Mouse (Mus musculus): ENCODE measurements at regions not wholly inside any gene's neighbourhood (a gene's known extent, or its start where the extent isn't known, plus 50 kb on each side); places are given as distances from the start of the nearest gene placed in this dataset.

DNA sequence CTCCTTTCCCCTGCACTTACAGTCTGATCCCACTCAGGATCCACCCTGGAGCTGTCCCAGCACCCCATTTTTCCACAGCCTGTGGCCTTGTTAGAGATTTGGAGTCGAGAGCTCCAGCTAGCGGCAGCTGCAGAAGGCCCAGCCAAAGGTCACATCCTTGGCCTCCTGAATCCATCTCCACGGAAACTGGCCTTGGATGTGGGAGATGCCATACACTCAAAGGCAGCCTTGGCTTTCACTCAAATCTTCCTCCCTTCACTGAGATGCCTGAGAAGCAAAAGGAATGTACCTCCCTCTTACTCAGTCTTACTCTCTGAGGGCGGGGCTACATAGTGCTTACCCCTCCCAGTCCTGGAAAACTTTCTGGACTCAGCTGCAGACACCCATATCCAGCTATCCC, 56.2 kb upstream of the Ky start:
- dilution Hi-C loops (cut with MboI; ENCODE audit: extremely low pct_ligation_motif_present, extremely low pct_unique_long_range_greater_than_20kb, low sequenced_read_pairs) (no loop called here), in situ Hi-C loops (cut with MboI; ENCODE audit: low pct_ligation_motif_present, low pct_unique_long_range_greater_than_20kb, low sequenced_read_pairs) (no loop called here)
- TF ChIP-seq ZNF384 (IDR thresholded peaks at IDR 0.05; ENCODE audit: low read depth, low read length) = no peak
- TF ChIP-seq CTCF (conservative IDR thresholded peaks at IDR 0.05 in 1 of 2, IDR thresholded peaks at IDR 0.05 in 1 of 2; ENCODE audit: low read depth in 2 of 2, low read length in 2 of 2) = no peak
- TF ChIP-seq JUN (IDR thresholded peaks at IDR 0.05; ENCODE audit: insufficient read depth, low read depth, low read length) = no peak
- TF ChIP-seq USF1 (IDR thresholded peaks at IDR 0.05; ENCODE audit: low read depth, low read length) = no peak
- TF ChIP-seq NELFE (IDR thresholded peaks at IDR 0.05; ENCODE audit: low read depth, low read length) = no peak
- TF ChIP-seq TCF12 (IDR thresholded peaks at IDR 0.05; ENCODE audit: low read depth, low read length) = no peak
- TF ChIP-seq ETS1 (conservative IDR thresholded peaks at IDR 0.05; ENCODE audit: low read depth, low read length) = no peak
- TF ChIP-seq CHD1 (IDR thresholded peaks at IDR 0.05; ENCODE audit: low read depth, low read length) = no peak
- TF ChIP-seq E2F4 (IDR thresholded peaks at IDR 0.05; ENCODE audit: insufficient replicate concordance, low read depth, low read length) = no peak
- TF ChIP-seq ZKSCAN1 (IDR thresholded peaks at IDR 0.05; ENCODE audit: borderline replicate concordance, low read depth, low read length) = no peak
- no peak for TF ChIP-seq EP300 (IDR thresholded peaks at IDR 0.05; ENCODE audit: low read length)
- TF ChIP-seq RAD21 (IDR thresholded peaks at IDR 0.05; ENCODE audit: low read depth, low read length) = no peak
- TF ChIP-seq PAX5 (IDR thresholded peaks at IDR 0.05; ENCODE audit: low read length) = no peak
- no peak for TF ChIP-seq KAT2A (IDR thresholded peaks at IDR 0.05; ENCODE audit: insufficient replicate concordance, low read length)
- TF ChIP-seq MAX (IDR thresholded peaks at IDR 0.05; ENCODE audit: low read length) = no peak
- TF ChIP-seq IRF4 (IDR thresholded peaks at IDR 0.05; ENCODE audit: low read depth, low read length) = no peak
- TF ChIP-seq NRF1 (IDR thresholded peaks at IDR 0.05; ENCODE audit: low read depth, low read length) = no peak
- Histone ChIP-seq H3K4me1 (ENCODE audit: control insufficient read depth in 1 of 2, insufficient read depth in 2 of 2) (no peaks in the 10 kb centered on the region), H3K79me2 (replicated peaks; ENCODE audit: control insufficient read depth, extremely low read depth, insufficient read depth, poor library complexity, severe bottlenecking) (no peaks in the 10 kb centered on the region), H3K27me3 (replicated peaks) (no peaks in the 10 kb centered on the region), H3K9ac (ENCODE audit: insufficient read depth, low read depth) (no peak overlapping the region), H3K4me2 (ENCODE audit: insufficient read depth, low read depth, poor library complexity, severe bottlenecking) (no peak overlapping the region), H3K9me3 (replicated peaks; ENCODE audit: low read length) (peaks cover 69% of the 10 kb centered on the region), H3K36me3 (replicated peaks in 1 of 2; ENCODE audit: control insufficient read depth in 1 of 2, insufficient read depth in 1 of 2, low read length in 1 of 2) (no peaks in the 10 kb centered on the region), H3K27ac (ENCODE audit: insufficient read depth, low read depth) (no peak overlapping the region), H3K4me3 (replicated peaks in 1 of 3; ENCODE audit: low read depth in 2 of 3, low read length in 2 of 3, poor library complexity in 1 of 3) (no peak overlapping the region)
- DNase-seq (ENCODE audit: extremely low read depth) = no peak

DNA sequence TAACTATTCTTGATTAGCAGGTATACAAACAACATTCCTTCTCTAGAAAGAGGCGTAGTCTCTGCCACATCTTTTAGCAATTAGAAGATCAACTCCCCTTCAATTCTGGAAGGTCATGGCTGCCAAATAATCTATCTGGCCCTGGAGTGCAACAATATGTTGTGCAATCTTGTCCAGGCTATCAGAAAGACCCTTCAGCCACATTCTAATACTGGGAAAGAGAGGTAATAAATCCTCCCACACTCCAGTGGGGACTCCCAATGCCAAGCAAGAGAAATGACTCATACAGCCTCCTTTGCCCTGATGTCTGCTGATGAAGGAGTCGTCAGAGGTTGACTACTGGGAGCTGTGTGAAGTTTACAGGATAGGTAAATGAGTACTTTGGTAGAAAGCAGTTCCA, 59.5 kb upstream of the Ky start:
- Histone ChIP-seq H3K79me2 (replicated peaks; ENCODE audit: control insufficient read depth, extremely low read depth, insufficient read depth, poor library complexity, severe bottlenecking) (no peaks in the 10 kb centered on the region), H3K4me2 (ENCODE audit: insufficient read depth, low read depth, poor library complexity, severe bottlenecking) (no peak overlapping the region), H3K27me3 (replicated peaks) (no peaks in the 10 kb centered on the region), H3K9me3 (replicated peaks; ENCODE audit: low read length) (peaks cover 69% of the 10 kb centered on the region), H3K9ac (ENCODE audit: insufficient read depth, low read depth) (no peak overlapping the region), H3K4me3 (replicated peaks in 1 of 3; ENCODE audit: low read depth in 2 of 3, low read length in 2 of 3, poor library complexity in 1 of 3) (no peak overlapping the region), H3K36me3 (replicated peaks in 1 of 2; ENCODE audit: control insufficient read depth in 1 of 2, insufficient read depth in 1 of 2, low read length in 1 of 2) (no peaks in the 10 kb centered on the region), H3K4me1 (ENCODE audit: control insufficient read depth in 1 of 2, insufficient read depth in 2 of 2) (no peaks in the 10 kb centered on the region), H3K27ac (ENCODE audit: insufficient read depth, low read depth) (no peak overlapping the region)
- dilution Hi-C loops (cut with MboI; ENCODE audit: extremely low pct_ligation_motif_present, extremely low pct_unique_long_range_greater_than_20kb, low sequenced_read_pairs) (no loop called here), in situ Hi-C loops (cut with MboI; ENCODE audit: low pct_ligation_motif_present, low pct_unique_long_range_greater_than_20kb, low sequenced_read_pairs) (no loop called here)
- TF ChIP-seq JUN (IDR thresholded peaks at IDR 0.05; ENCODE audit: insufficient read depth, low read depth, low read length) (no peak), POLR2AphosphoS2 (IDR thresholded peaks at IDR 0.05; ENCODE audit: low read depth, low read length) (no peak), IRF4 (IDR thresholded peaks at IDR 0.05; ENCODE audit: low read depth, low read length) (no peak), ETS1 (conservative IDR thresholded peaks at IDR 0.05; ENCODE audit: low read depth, low read length) (no peak), CTCF (conservative IDR thresholded peaks at IDR 0.05 in 1 of 2, IDR thresholded peaks at IDR 0.05 in 1 of 2; ENCODE audit: low read depth in 2 of 2, low read length in 2 of 2) (no peak), BHLHE40 (IDR thresholded peaks at IDR 0.05; ENCODE audit: low read depth, low read length) (no peak), NRF1 (IDR thresholded peaks at IDR 0.05; ENCODE audit: low read depth, low read length) (no peak), SIN3A (IDR thresholded peaks at IDR 0.05; ENCODE audit: low read length) (no peak), TBP (conservative IDR thresholded peaks at IDR 0.05; ENCODE audit: low read depth, low read length) (no peak)
- no peak for DNase-seq (ENCODE audit: extremely low read depth)
